Mouse (Mus musculus): ENCODE data around the gene Crybg1. TPM values are rescaled to one million over a fixed set of nuclear protein-coding genes. Genes with fewer than 3 reads are reported as not detected.

The Crybg1 gene
- total RNA-seq (2021) = under 1 TPM; 0.42 to 0.48 TPM

- intact Hi-C loops (cut with DNase I) = no loop called here
- peak; percentile 64 for DNase-seq
Measured at GRCm38 (mm10) chr10:44148337-44149317, at the start of gene Crybg1. TSS of gene Crybg1 (minus strand) at chr10:44148853.

- no peak for DNase-seq
- intact Hi-C loops (cut with DNase I) = no loop called here
Measured at GRCm38 (mm10) chr10:44177365-44177764, 28.7 kb upstream of the Crybg1 start.

- no peak for DNase-seq
- intact Hi-C loops (cut with DNase I) = no loop called here
Measured at GRCm38 (mm10) chr10:44176548-44176947, 27.9 kb upstream of the Crybg1 start.

GRCm38 (mm10) chr10:44176120-44176519, 27.5 kb upstream of the Crybg1 start:
- no peak for DNase-seq
- intact Hi-C loops (cut with DNase I) = no loop called here

- intact Hi-C loops (cut with DNase I) = no loop called here
Measured at GRCm38 (mm10) chr10:44170145-44170544, 21.5 kb upstream of the Crybg1 start.

GRCm38 (mm10) chr10:44167061-44167460, 18.4 kb upstream of the Crybg1 start:
- intact Hi-C loops (cut with DNase I) = no loop called here
- peak; percentile 62 for DNase-seq

More at GRCm38 (mm10) chr10:44170145-44170544, 21.5 kb upstream of the Crybg1 start:
- no peak for DNase-seq

GRCm38 (mm10) chr10:44164258-44164975, 15.8 kb upstream of the Crybg1 start:
- no peak for DNase-seq
- intact Hi-C loops (cut with DNase I) = no loop called here

GRCm38 (mm10) chr10:44163028-44163427, 14.4 kb upstream of the Crybg1 start:
- intact Hi-C loops (cut with DNase I) = no loop called here
- DNase-seq = no peak

GRCm38 (mm10) chr10:44160150-44160549, 11.5 kb upstream of the Crybg1 start:
- no peak for DNase-seq
- intact Hi-C loops (cut with DNase I) = no loop called here

GRCm38 (mm10) chr10:44157489-44157888, 8.8 kb upstream of the Crybg1 start:
- intact Hi-C loops (cut with DNase I) = no loop called here
- DNase-seq = no peak

GRCm38 (mm10) chr10:44150501-44150900, 1.8 kb upstream of the Crybg1 start:
- no peak for DNase-seq
- intact Hi-C loops (cut with DNase I) = no loop called here

GRCm38 (mm10) chr10:44143401-44143800, 5.3 kb downstream of the Crybg1 start:
- no peak for DNase-seq
- intact Hi-C loops (cut with DNase I) = no loop called here

- peak; percentile 10 for DNase-seq
- intact Hi-C loops (cut with DNase I) = no loop called here
Measured at GRCm38 (mm10) chr10:44138137-44138855, 10.4 kb downstream of the Crybg1 start.

GRCm38 (mm10) chr10:44126047-44126446, 22.6 kb downstream of the Crybg1 start:
- no peak for DNase-seq
- intact Hi-C loops (cut with DNase I) = no loop called here

GRCm38 (mm10) chr10:44124400-44124933, 24.2 kb downstream of the Crybg1 start:
- intact Hi-C loops (cut with DNase I) = no loop called here

GRCm38 (mm10) chr10:44118616-44119015, 30.0 kb downstream of the Crybg1 start:
- intact Hi-C loops (cut with DNase I) = no loop called here
- no peak for DNase-seq

More at GRCm38 (mm10) chr10:44124400-44124933, 24.2 kb downstream of the Crybg1 start:
- no peak for DNase-seq

GRCm38 (mm10) chr10:44116796-44117195, 31.9 kb downstream of the Crybg1 start:
- intact Hi-C loops (cut with DNase I) = no loop called here
- no peak for DNase-seq

GRCm38 (mm10) chr10:44114611-44115010, 34.0 kb downstream of the Crybg1 start:
- no peak for DNase-seq
- intact Hi-C loops (cut with DNase I) = no loop called here

- DNase-seq = no peak
- intact Hi-C loops (cut with DNase I) = no loop called here
Measured at GRCm38 (mm10) chr10:44112005-44112675, 36.5 kb downstream of the Crybg1 start.

- DNase-seq = no peak
- intact Hi-C loops (cut with DNase I) = no loop called here
Measured at GRCm38 (mm10) chr10:44111168-44111567, 37.5 kb downstream of the Crybg1 start.
